Mouse (Mus musculus): ENCODE data around the gene Ilf3. TPM values are rescaled to one million over a fixed set of nuclear protein-coding genes. Genes with fewer than 3 reads are reported as not detected.
"Not testable (repeated sequence)": the region's sequence is repeated elsewhere in the genome, so short reads cannot be mapped to it uniquely, and the experiment has no call there.

Gene Ilf3
- total RNA-seq (2021), result 100 to 1,000 TPM in 1 of 2 experiments, 10 to 100 TPM in 1; 80.8 to 107 TPM

DNA sequence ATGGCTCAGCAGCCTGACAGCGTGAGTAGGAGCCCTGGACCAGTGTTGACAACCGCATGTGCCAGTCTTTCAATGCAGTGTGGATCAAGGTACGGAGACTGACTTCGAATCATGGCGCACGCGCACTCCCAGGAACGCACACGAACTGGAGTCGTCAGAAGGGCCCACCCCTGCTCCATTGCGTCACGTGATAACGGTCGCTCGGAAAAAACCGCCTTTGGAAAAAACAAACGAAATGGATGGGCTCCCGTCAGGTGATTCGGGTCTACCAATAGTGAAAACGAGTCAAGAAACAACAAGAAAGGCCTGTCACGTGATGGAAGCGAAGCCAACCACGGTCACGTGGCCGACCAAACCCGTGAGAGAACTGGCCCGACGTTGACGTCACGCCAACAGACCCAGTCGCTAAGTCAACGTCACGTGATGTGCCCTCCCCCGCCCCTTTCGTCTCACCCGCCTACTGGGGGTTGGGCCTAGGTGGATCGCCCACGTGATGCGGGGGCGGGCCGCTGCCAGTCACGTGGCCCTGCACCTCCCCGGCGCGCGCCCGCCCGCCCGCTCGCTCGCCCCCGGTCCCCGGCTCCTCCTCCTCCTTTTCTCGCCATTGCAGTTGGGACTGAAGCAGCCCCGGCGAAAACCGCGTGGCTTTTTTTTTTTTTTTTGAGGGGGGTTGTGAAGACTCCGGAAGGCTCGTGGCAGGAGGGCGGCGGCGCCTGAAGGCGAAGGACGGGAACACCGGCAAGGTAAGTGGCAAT is at the start of gene Ilf3:
Gene Ilf3 (plus strand): TSS at position 515 of the 755 bp plus-strand sequence.
- DNase-seq, result peak; percentile 100

DNA sequence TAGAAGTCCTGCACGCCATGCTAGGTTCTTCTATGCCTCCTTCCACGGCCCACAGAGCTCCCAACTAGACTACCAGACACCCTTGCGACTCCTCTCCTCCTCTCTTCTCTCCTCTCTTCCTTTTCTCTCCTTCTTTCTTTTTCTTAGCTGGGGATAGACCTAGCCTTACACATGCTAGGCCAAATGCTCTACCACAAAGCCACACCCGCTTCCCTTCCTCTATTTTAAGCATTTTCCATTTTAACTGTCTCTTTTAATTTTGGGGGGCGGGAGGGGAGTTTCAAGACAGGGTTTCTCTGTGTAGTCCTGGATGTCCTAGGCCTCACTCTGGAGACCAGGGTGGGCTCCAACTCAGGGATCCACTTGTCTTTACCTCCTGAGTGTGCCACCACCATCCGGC is 48.9 kb upstream of the Ilf3 start:
- DNase-seq, result no peak

DNA sequence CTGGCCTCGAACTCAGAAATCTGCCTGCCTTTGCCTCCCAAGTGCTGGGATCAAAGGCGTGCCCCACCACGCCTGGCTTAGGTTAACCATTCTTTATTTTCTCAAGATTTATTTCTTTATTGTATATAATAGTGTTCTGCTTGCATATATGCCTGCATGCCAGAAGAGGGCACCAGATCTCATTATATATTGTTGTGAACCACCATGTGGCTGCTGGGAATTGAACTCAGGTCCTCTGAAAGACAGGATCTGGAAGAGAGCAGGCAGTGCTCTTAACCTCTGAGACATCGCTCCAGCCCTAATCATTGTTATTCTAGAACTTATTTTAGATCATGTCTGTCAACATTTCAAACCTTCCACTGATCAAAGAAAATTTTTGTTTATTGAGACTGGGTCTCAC is 48.2 kb upstream of the Ilf3 start:
- DNase-seq, result no peak

GRCm38 (mm10) chr9:21320280-21320618 is 47.4 kb upstream of the Ilf3 start:
- DNase-seq, result no peak

- DNase-seq, result peak; percentile 80 to 81
Observed at GRCm38 (mm10) chr9:21320619-21321512, 46.8 kb upstream of the Ilf3 start, which contains the start of gene Slc44a2. Gene Slc44a2, plus strand, starts transcription at chr9:21320698.

- DNase-seq, result peak in 1 of 2 experiments; percentile 23
Observed at GRCm38 (mm10) chr9:21321513-21321835, 46.2 kb upstream of the Ilf3 start.

GRCm38 (mm10) chr9:21322211-21322916 is 45.3 kb upstream of the Ilf3 start:
- no peak for DNase-seq

GRCm38 (mm10) chr9:21322917-21323297 is 44.8 kb upstream of the Ilf3 start:
- not testable (repeated sequence) for DNase-seq

DNA sequence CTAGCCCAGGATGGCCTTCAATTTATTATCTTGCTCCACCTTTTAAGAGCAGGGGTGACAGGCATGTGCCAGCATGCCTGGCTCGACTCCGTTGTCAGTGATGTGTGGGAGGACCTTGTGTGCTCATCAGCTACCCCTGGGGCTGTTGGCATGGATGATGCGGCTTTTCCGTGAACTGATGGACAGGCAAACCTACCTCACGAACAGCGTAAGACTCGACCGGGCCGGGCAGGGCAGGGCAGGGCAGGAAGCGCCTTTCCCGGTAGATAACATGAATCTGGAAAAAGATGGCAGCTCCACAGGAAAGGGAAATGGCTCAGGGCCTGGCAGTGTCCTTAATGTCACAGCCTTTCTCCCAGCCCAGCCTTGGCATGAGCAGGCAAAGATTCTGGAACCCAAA is 43.4 kb upstream of the Ilf3 start:
- no peak for DNase-seq

- no peak for DNase-seq
Observed at GRCm38 (mm10) chr9:21327569-21327968, 40.1 kb upstream of the Ilf3 start.

- no peak for DNase-seq
Observed at GRCm38 (mm10) chr9:21328041-21328440, 39.6 kb upstream of the Ilf3 start.

- DNase-seq, result no peak
Observed at GRCm38 (mm10) chr9:21329041-21329440, 38.6 kb upstream of the Ilf3 start.

- no peak for DNase-seq
Observed at GRCm38 (mm10) chr9:21329699-21330289, 37.9 kb upstream of the Ilf3 start.

- DNase-seq, result no peak
Observed at GRCm38 (mm10) chr9:21331365-21332140, 36.1 kb upstream of the Ilf3 start.

DNA sequence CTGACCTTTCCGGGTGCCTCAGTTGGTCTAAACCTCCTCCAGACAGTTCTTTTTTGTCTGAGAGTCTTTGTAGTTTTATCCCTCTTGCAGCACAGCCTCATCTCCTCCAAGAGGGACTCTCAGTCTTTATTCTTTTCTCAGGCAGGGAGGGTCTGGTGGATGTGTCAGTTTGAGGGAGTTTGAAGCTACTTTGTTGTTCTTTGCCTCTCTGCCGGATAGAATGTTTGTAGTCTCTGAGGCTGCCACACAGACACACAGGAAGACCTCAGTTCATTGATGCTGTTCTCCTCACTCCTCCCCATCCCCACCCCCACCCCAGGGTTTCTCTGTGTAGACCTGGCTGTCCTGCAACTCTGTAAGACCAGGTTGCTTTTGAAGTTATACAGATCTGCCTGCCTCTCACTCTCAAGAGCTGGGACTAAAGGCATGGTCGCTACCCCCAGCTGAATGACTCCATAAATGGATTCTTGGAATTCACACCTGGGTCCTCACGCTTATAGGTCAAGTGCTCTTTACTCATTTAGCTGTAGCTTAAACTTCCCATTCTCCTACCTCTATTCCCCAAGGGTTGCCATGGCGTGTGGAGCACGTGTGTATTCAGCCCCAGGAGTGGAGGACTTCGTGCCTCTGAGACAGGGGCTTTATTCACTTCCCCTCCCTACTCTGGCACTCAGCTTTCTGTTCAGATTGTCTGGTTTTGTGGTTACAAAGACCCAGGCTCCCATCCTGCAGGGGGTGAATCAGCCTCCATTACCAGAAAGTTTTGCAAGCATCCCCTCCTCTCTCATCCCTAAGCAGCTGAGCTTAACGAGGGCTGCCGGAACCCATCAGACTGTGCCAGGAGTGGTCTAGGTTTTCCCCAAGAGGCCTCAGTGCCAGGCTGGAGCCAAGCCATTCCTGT is 35.3 kb upstream of the Ilf3 start:
- no peak for DNase-seq

DNA sequence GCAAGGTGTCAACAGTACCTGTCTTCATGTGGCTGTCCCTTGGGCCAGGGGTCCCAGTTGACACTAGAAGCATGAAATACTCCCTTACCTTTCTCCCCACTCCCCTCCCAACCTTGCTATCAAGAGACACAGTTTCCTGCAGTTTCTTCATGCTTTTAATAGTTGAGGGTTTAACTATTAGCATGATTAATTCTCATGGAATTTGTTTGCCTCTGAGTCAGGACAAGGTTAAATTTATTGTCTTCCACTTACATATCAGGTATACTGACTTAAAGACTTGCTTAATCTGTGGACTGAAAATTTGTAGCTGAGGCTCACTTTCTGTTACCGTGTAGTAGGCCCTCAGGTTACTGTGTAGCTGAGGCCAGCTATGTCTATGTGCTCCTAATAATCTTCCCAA is 34.1 kb upstream of the Ilf3 start:
- no peak for DNase-seq

- no peak for DNase-seq
Observed at GRCm38 (mm10) chr9:21334747-21335146, 32.9 kb upstream of the Ilf3 start.

GRCm38 (mm10) chr9:21335391-21335790 is 32.3 kb upstream of the Ilf3 start:
- DNase-seq, result no peak

DNA sequence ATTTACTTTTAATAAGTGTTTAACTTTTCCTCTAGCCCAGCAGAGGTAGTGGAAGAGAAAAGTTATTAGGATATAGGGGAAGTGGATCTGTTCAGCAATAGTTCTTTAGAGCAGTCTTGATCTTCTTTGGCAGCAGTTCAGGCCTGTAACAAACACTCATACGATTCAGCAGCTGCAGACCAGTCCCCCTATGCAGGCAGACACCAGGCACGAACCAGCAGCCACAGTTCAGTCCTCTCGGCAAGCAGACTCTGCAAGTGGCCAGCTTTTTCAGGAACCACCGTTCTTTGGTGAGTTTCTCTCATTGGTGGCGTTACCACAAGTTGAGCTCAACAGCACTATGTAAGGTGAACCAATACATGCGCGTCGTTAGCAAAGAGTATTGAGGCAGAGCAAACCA is 31.2 kb upstream of the Ilf3 start:
- no peak for DNase-seq

DNA sequence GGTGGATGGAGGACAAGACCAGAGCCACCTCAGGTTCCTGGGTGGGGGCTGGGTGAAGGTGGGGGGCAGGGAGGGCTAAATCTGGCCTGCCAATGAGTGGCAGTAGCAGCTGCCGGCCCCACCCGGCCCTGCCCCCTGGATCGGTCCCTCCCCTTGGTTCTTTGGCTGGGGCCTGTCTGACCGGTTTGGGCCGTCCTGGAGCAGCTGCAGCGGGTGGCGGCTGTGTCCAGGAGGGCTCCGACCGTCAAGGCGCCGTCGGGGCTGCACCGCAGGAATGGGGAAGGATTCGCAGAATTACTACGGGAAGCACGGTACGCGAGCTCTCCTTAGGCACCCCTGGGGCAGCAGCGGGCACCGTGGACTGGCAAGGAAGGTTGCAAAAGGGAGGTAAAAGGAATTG is 30.0 kb upstream of the Ilf3 start:
- no peak for DNase-seq

DNA sequence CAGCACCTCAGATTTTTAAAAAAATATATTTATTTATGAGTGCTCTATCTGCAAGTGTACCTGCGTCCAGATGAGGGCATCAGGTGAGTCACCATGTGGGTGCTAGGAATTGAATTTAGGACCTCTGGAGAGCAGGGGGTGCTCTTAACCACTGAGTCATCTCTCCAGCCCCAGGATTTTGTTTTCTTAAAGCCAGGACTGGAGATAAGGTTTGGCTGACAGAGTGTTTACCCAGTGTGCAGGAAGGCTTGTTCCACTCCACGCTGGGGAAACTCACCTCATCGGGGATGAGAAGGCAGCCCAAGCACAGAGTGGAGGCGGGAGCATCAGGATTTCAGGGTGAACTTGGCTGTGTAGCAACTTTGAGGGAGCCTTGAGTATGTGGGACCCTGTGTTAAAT is 27.3 kb upstream of the Ilf3 start:
- no peak for DNase-seq

All from layer of hippocampus, postnatal 36 days (tissue).